Mouse (Mus musculus) cerebellum, postnatal 4 days (tissue): ENCODE data around the gene Olfr228.
"Not testable (repeated sequence)": the region's sequence is repeated elsewhere in the genome, so short reads cannot be mapped to it uniquely, and the experiment has no call there.

Source experiments
- DNase-seq, 2 experiments: peaks; one replicate each; pipeline ENCODE4 v3.0.0; 2022; ENCODE audit warnings: low spot score in 2 of 2, mixed read lengths in 1 of 2

The Olfr228 gene

DNA sequence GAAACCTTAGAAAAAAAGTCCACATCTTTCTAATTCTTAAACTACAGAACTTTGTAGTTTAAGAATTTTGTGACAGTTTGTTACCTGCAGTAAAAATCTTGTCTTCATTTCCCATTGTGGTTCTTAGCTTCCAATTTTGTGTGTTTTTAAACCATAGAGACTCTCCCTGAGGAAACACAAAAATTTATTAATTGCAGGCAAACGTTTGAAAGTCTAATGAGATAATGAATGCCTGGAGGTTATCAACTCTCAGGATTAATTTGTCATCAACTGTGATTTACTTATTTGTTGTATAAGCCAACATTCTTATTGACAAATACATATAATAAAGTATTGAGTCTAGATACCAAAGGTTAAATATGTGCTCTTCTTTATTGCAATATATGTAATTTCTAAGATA, at the start of gene Olfr228:
TSS of gene Olfr228 (minus strand) at position 101 of the 400 bp plus-strand sequence.
- DNase-seq: no peak

DNA sequence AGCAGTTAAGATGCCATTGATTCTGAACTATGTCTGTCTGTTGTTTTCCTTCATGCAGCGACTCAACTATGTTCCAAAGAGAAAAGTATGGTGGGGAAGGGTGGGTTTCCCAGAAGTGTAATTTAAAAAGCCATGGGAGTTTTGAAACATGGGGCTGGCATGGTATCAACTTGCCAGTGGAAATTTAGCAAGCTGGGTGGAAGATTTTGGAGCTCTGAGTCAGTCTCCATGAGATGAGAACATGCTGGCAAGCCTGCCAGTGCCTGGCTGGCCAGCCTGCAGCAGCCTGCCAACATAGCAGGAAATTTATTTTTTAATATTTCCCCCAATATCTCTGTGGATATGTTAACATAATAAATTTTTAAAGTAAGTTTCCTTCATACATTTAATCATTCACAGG, 43.8 kb upstream of the Olfr228 start:
- DNase-seq: no peak

DNA sequence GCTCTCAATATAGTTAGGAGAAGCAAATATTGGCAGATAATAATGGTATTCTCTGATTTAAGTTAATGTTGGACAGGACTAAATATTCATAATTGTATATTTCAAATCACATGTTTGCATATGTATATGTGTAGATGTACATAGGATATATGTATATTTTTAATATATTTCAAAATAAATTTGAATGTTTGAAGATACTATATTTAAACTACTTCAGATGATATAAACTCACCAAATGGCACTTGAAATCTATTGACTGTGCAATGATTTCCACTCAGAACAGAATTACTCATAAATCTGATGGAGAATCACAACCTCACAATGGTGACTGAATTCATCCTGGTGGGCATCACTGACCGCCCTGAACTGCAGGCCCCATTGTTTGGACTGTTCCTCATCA, 21.0 kb upstream of the Olfr228 start, which contains the start of gene Olfr1076:
TSS of gene Olfr1076 (plus strand) at position 301 of the 400 bp plus-strand sequence.
- DNase-seq: no peak

DNA sequence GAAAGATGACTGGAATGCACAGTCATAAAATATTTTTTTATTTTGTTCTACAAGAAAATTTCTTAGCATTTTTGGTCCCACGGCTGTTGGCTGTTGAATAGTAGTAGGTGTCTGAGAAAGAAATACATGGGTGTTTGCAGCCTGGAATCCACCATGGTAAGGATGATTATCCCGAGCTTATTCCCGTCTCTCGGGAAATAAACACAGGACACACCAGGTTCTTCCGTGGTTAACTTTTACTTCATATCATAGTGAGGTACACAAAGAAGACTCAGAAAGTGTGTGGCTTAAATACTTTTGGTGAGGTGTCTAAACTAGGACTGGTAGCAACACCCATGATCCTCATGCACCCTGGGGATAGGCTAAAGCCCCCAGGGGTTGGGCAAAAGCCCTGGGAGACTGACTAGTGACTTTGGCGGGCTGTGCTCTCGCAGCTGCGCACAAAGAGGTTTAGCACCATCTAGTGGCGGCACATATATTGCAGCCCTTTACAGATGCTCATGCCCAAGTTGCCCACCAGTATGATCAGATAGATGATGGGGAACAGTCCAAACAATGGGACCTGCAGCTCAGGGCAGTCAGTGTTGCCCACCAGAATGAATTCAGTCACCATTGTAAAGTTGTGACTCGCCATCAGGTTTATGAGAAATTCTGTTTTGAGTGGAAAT, 22.6 kb downstream of the Olfr228 start:
- peak in 1 of 2 experiments; percentile 47 for DNase-seq

DNA sequence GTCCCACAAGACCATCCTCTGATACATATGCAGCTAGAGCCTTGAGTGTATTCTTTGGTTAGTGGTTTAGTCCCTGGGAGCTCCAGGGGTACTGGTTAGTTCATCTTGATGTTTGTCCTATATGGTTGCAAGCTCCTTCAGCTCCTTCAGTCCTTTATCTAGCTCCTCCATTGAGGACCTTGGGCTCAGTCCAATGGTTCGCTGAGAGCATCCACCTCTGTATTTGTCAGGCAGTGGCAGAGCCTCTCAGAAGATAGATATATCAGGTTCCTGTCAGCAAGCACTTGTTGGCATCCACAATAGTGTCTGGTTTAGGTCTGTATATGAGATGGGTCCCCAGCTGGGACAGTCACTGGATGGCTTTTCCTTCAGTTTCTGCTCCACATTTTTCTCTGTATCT, 26.8 kb downstream of the Olfr228 start:
- DNase-seq: no peak

DNA sequence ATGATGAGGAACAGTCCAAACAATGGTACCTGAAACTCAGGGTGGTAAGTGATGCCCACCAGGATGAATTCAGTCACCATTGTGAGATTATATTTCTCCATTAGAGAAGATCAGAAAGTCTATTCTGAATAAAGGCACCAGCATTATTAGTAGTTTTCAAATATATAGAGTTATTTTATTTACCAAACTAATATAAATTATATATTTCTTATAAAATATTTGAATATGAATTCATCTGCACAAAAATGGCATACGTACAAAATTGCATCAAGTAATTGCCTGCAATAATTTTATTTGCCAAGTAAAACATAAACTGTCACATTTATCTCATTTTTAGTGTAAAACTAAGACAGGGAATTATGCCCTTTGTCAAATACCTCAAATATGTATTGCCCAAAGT, 31.0 kb downstream of the Olfr228 start, which contains the start of gene Olfr1066:
TSS of gene Olfr1066 (minus strand) at position 101 of the 400 bp plus-strand sequence.
- no peak for DNase-seq

DNA sequence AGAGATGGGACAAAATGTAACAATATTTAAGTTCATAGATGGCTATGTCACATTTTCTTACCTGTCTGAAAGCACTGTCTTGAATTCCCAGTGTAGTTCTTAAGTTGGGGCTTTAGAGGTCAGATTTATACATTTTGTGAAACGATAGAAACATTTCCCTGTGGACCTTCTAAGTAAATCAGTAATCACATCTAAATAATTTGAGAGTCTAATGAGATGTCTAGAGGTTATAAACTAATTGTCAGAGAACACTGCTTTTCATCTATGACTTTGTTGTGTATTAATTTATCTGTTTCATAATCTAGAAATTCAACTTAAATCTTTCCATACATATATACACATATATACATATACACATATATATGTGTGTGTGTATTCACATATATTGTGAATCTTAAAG, 36.7 kb downstream of the Olfr228 start, which contains the start of gene Olfr1065:
TSS of gene Olfr1065 (minus strand) at position 101 of the 400 bp plus-strand sequence.
- DNase-seq: not testable (repeated sequence)

DNA sequence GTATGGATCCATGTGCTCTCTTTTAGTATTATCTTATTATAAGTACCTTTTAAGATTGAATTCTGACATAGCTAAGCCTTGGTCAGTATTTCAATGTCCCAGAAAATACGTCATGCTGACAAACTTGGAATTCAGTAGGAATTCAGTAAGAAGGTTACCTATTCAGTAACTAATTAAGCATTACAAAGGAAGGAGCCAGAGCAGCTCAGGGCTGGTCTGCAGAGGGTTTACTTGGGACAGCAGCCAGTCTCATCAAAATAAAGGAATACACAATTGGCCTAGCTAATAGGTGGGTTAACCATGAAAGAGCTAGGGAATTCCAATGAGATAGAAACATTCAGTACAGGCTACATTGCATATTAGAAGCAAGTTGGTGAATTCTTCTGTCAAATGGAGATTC, 45.1 kb downstream of the Olfr228 start:
- not testable (repeated sequence) for DNase-seq
